Mouse (Mus musculus) cortical plate, adult 2 months (tissue): ENCODE measurements around the gene Prkce.

Source experiments
- CTCF ChIP-seq: fragments of 200-500 bp; IDR thresholded peaks from 2 replicates; pipeline ENCODE4 v1.5.1; 2011; ENCODE audit warnings: mild to moderate bottlenecking, control low read depth, low read length; ENCODE audit not compliant: insufficient read depth; ENCODE audit errors: extremely low read depth
- POLR2A ChIP-seq: fragments of 200-500 bp; IDR thresholded peaks from 2 replicates; pipeline ENCODE4 v1.6.1; 2011; ENCODE audit warnings: mild to moderate bottlenecking, low read length, control low read depth; ENCODE audit not compliant: insufficient read depth; ENCODE audit errors: extremely low read depth

DNA sequence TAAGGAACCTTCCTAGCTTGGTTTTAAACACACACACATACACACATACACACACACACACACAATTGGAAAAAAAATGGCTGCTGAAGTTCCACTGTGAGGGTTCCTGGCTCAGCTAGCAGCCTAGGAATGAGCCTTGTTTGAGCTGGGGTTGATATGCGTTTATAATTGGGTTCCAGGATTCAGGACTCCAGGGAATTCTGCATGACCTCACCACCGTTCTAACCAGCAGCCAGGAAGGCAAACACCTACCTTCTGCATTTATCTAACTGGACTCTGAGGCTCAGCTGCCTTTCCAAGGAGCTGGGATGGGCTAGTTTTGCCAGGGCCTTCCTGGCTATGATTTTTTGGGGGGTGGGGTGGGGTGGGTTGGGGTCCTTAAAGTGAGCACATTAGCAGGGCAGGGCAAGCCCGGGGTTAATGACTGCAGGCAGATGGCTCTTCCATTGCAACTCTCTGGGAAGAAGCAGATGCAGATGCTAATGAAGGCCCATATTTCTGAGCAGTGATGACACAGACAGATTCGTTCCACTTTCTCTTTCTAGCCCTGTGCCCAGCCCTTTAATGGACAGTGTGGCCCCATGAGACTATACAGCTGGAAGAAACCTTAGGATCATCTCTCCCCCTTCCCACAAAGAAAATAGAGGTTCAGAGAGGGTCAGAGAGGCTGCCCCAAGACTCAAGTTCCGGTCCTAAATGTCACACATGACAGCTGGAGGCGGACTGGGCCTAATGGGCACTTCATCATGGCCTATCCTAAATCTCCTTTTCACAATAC lies 156.5 kb downstream of the Prkce start:
- TF ChIP-seq POLR2A (no peak), CTCF (no peak)
